Mouse (Mus musculus) ES-Bruce4 (cell line): ENCODE measurements around the gene Thnsl2. TPM values are rescaled to one million over a fixed set of nuclear protein-coding genes. Genes with fewer than 3 reads are reported as not detected.

Experiments used
- H3K27ac ChIP-seq: 2 replicates; pipeline ENCODE4 v1.5.1; 2012; ENCODE audit warnings: low read length, inconsistent platforms; ENCODE audit not compliant: insufficient read depth
- H3K27me3 ChIP-seq: 2 replicates; pipeline ENCODE4 v1.6.1; 2012; ENCODE audit warnings: mild to moderate bottlenecking, low read length, inconsistent platforms; ENCODE audit not compliant: control insufficient read depth, poor library complexity, insufficient read depth, severe bottlenecking
- H3K36me3 ChIP-seq: 2 replicates; pipeline ENCODE4 v1.6.1; 2012; ENCODE audit warnings: inconsistent platforms, mild to moderate bottlenecking, low read length, moderate library complexity; ENCODE audit not compliant: control insufficient read depth, poor library complexity, insufficient read depth, severe bottlenecking
- H3K4me1 ChIP-seq: one replicate; pipeline ENCODE4 v1.8.1; 2011; ENCODE audit warnings: low read length; ENCODE audit not compliant: control insufficient read depth, insufficient read depth
- H3K4me3 ChIP-seq: 2 replicates; pipeline ENCODE4 v1.5.1; 2011; ENCODE audit warnings: low read depth, mild to moderate bottlenecking, low read length
- H3K9ac ChIP-seq: 2 replicates; pipeline ENCODE4 v1.6.1; 2012; ENCODE audit warnings: low read depth, mild to moderate bottlenecking, inconsistent platforms; ENCODE audit not compliant: poor library complexity, severe bottlenecking
- H3K9me3 ChIP-seq: replicated peaks from 2 replicates; pipeline ENCODE4 v1.6.1; 2012; ENCODE audit warnings: mild to moderate bottlenecking, low read length, inconsistent platforms; ENCODE audit not compliant: control insufficient read depth, poor library complexity, insufficient read depth, severe bottlenecking
- CTCF ChIP-seq: IDR thresholded peaks from one replicate; pipeline ENCODE4 v1.8.1; 2011; ENCODE audit warnings: low read depth, low read length
- EP300 ChIP-seq: IDR thresholded peaks from 2 replicates; pipeline ENCODE4 v1.6.1; 2011; ENCODE audit warnings: low read depth, low read length; ENCODE audit not compliant: insufficient read depth
- POLR2A ChIP-seq: IDR thresholded peaks from one replicate; pipeline ENCODE4 v1.8.1; 2011; ENCODE audit warnings: low read length; ENCODE audit not compliant: insufficient read depth
- polyA plus RNA-seq: library from polyadenylated mRNA; stranded (reverse); fragments of >200 nt; gene quantifications from 2 replicates; pipeline ENCODE4 v1.2.4, GENCODE M21; 2011; ENCODE audit warnings: low read depth; ENCODE audit not compliant: missing spikeins, insufficient read depth, insufficient read length

Gene Thnsl2
- polyA plus RNA-seq, 1 experiment, result 4.0 TPM

DNA sequence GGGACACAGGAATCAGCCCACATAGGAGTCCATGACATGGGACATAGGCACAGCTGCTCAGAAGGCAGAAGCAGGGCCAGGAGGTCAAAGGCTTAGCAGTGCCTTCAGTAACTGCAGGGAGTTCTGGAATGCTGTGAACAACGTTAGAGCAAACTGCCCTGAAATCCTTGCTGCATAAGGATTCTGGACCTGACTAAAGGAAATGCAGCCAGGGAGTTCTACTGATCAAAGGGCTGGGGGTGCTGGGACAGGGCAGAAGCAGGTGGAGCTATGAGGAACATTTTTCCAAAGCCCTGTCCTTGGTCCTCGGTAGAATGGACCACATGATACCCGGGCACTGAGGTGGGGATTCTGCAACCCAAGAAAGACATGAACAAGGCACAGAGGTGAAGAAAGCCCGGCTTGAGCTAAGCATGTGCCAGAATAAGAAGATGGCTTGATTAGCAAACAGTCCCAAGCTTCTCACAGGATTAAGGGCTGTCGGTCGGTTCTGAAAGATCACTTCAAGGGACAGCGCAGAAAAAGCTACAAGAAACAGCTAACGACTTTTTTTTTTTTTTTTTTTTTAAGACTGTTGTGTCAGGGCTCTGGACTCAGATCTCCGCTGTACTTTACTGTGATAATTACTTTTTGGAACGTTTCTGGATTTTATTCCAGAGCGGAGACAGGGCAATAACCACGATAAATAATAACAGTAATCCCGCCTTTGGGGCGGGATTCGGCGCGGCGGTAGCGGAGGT is 915 bp downstream of the Thnsl2 start:
- Histone ChIP-seq H3K9me3 (no peaks in the 10 kb centered on the region), H3K4me1 (no peaks in the 10 kb centered on the region), H3K9ac (peak overlapping the region; percentile 74), H3K27ac (no peak overlapping the region), H3K4me3 (peak overlapping the region; percentile 71), H3K36me3 (no peaks in the 10 kb centered on the region), H3K27me3 (no peaks in the 10 kb centered on the region)
- no peak for TF ChIP-seq POLR2A
- no peak for TF ChIP-seq EP300
- no peak for TF ChIP-seq CTCF

GRCm38 (mm10) chr6:71135031-71135430 is 9.2 kb downstream of the Thnsl2 start:
- TF ChIP-seq CTCF, result no peak
- TF ChIP-seq EP300, result no peak
- TF ChIP-seq POLR2A, result no peak
- Histone ChIP-seq H3K36me3 (no peaks in the 10 kb centered on the region; the same call in 1 of the 2 replicates), H3K9ac (no peak overlapping the region), H3K4me1 (no peaks in the 10 kb centered on the region), H3K27me3 (no peaks in the 10 kb centered on the region), H3K9me3 (no peaks in the 10 kb centered on the region), H3K4me3 (no peak overlapping the region), H3K27ac (no peak overlapping the region)

- Histone ChIP-seq H3K9ac (no peak overlapping the region), H3K27ac (no peak overlapping the region), H3K27me3 (no peaks in the 10 kb centered on the region), H3K36me3 (no peaks in the 10 kb centered on the region; the same call in 1 of the 2 replicates), H3K9me3 (no peaks in the 10 kb centered on the region), H3K4me3 (no peak overlapping the region), H3K4me1 (no peaks in the 10 kb centered on the region)
- TF ChIP-seq CTCF, result no peak
- TF ChIP-seq EP300, result no peak
- TF ChIP-seq POLR2A, result no peak
These were observed 10.7 kb downstream of the Thnsl2 start for GRCm38 (mm10) chr6:71133559-71133958.

- Histone ChIP-seq H3K27ac (no peak overlapping the region), H3K9ac (no peak overlapping the region), H3K9me3 (no peaks in the 10 kb centered on the region), H3K4me1 (no peaks in the 10 kb centered on the region), H3K4me3 (no peak overlapping the region), H3K27me3 (no peaks in the 10 kb centered on the region), H3K36me3 (no peaks in the 10 kb centered on the region)
- TF ChIP-seq CTCF (no peak), EP300 (no peak), POLR2A (no peak)
These were observed 13.2 kb downstream of the Thnsl2 start for GRCm38 (mm10) chr6:71131038-71131437.

- Histone ChIP-seq H3K27me3 (no peaks in the 10 kb centered on the region), H3K9ac (no peak overlapping the region), H3K36me3 (no peaks in the 10 kb centered on the region), H3K9me3 (no peaks in the 10 kb centered on the region), H3K27ac (no peak overlapping the region), H3K4me1 (no peaks in the 10 kb centered on the region), H3K4me3 (no peak overlapping the region)
- no peak for TF ChIP-seq EP300
- no peak for TF ChIP-seq POLR2A
- no peak for TF ChIP-seq CTCF
These were observed 14.0 kb downstream of the Thnsl2 start for GRCm38 (mm10) chr6:71130269-71130668.

GRCm38 (mm10) chr6:71129071-71129470 is 15.2 kb downstream of the Thnsl2 start:
- Histone ChIP-seq H3K9me3 (no peaks in the 10 kb centered on the region), H3K9ac (no peak overlapping the region), H3K4me1 (no peaks in the 10 kb centered on the region), H3K4me3 (no peak overlapping the region), H3K27ac (no peak overlapping the region), H3K36me3 (no peaks in the 10 kb centered on the region), H3K27me3 (no peaks in the 10 kb centered on the region)
- TF ChIP-seq EP300 (no peak), CTCF (peak; percentile 25)

- Histone ChIP-seq H3K4me3 (no peak overlapping the region), H3K36me3 (no peaks in the 10 kb centered on the region), H3K9ac (no peak overlapping the region), H3K27ac (no peak overlapping the region), H3K4me1 (no peaks in the 10 kb centered on the region), H3K9me3 (no peaks in the 10 kb centered on the region), H3K27me3 (no peaks in the 10 kb centered on the region)
- no peak for TF ChIP-seq POLR2A
- no peak for TF ChIP-seq CTCF
- TF ChIP-seq EP300, result no peak
These were observed 17.9 kb downstream of the Thnsl2 start for GRCm38 (mm10) chr6:71126290-71126689.
